Mouse (Mus musculus) cerebellum, adult 2 months (tissue): ENCODE results near the gene Ephx1. TPM values are rescaled to one million over a fixed set of nuclear protein-coding genes. Genes with fewer than 3 reads are reported as not detected.

Source experiments
- DNase-seq, 2 experiments: peaks; one replicate each; pipeline ENCODE4 v3.0.0; 2021
- H3K27ac ChIP-seq: fragments of 200-500 bp; 2 replicates; pipeline ENCODE4 v1.5.1; 2012; ENCODE audit warnings: low read length, control low read depth, inconsistent platforms; ENCODE audit not compliant: insufficient read depth
- H3K27me3 ChIP-seq: fragments of 200-500 bp; 2 replicates; pipeline ENCODE4 v1.6.1; 2012; ENCODE audit warnings: inconsistent platforms, mild to moderate bottlenecking, low read length, moderate library complexity; ENCODE audit not compliant: control insufficient read depth, insufficient read depth
- H3K4me1 ChIP-seq: fragments of 200-500 bp; 2 replicates; pipeline ENCODE4 v1.6.1; 2011; ENCODE audit warnings: low read length; ENCODE audit not compliant: control insufficient read depth, insufficient read depth
- H3K4me3 ChIP-seq: fragments of 200-500 bp; replicated peaks from 2 replicates; pipeline ENCODE3; 2011; ENCODE audit warnings: mild to moderate bottlenecking, low read depth, low read length, control low read depth; ENCODE audit not compliant: insufficient read depth
- CTCF ChIP-seq: fragments of 200-500 bp; IDR thresholded peaks from 2 replicates; pipeline ENCODE4 v1.5.1; 2011; ENCODE audit warnings: low read depth, mild to moderate bottlenecking, control low read depth, low read length, moderate library complexity, borderline replicate concordance; ENCODE audit not compliant: insufficient read depth
- POLR2A ChIP-seq: fragments of 200-500 bp; IDR thresholded peaks from 2 replicates; pipeline ENCODE4 v1.6.1; 2011; ENCODE audit warnings: low read length, control low read depth, borderline replicate concordance; ENCODE audit not compliant: insufficient read depth
- WGBS: fragments of 180-500 bp; shearing (Covaris S2); methylation state at CpG from one replicate; pipeline ENCODE4 v1.1.7; 2018; 5-methylcytosine and 5-hydroxymethylcytosine counted together
- polyA plus RNA-seq: library from polyadenylated mRNA; depleted of rRNA; stranded (reverse); fragments of >200 nt; gene quantifications from 2 replicates; pipeline ENCODE4 v1.2.3, GENCODE M21; 2012

Ephx1 gene
- polyA plus RNA-seq, 1 experiment, result 54.8 TPM

DNA sequence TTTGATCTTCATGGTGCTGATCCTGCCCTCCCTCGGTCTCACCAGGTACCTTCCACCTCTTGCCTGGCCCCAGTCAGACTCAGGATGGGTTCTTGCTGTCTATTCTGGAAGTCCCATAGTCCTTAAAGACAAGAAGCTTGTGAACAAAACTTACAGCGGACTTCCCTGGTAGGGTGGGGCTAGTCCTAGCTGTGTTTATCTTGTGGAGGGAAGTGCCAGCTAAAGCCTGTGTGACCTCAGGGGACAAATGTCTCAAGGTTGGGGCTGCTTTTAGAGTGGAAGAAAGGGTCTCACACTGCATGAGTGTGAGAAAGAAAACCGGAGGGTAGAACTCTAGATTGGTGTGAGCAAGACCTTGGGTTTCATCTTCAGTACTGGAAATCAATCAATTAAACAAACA, 54.9 kb downstream of the Ephx1 start:
- no peak for DNase-seq
- Histone ChIP-seq H3K27ac (no peak overlapping the region), H3K4me1 (no peaks in the 10 kb centered on the region), H3K27me3 (no peaks in the 10 kb centered on the region), H3K4me3 (no peak overlapping the region)
- WGBS, result 88% methylated on average over 3 of the region's 3 CpGs
- TF ChIP-seq POLR2A (no peak), CTCF (no peak)

GRCm38 (mm10) chr1:180958797-180959196, 61.9 kb downstream of the Ephx1 start:
- WGBS, result 58% methylated on average over 3 of the region's 3 CpGs

GRCm38 (mm10) chr1:180957989-180958388, 62.7 kb downstream of the Ephx1 start:
- no peak overlapping the region for H3K4me3 ChIP-seq

More at GRCm38 (mm10) chr1:180958797-180959196, 61.9 kb downstream of the Ephx1 start:
- Histone ChIP-seq H3K27ac (no peak overlapping the region), H3K27me3 (no peaks in the 10 kb centered on the region), H3K4me3 (no peak overlapping the region), H3K4me1 (no peaks in the 10 kb centered on the region)
- DNase-seq, result no peak
- TF ChIP-seq POLR2A (no peak), CTCF (no peak)

GRCm38 (mm10) chr1:180956973-180957381, 63.7 kb downstream of the Ephx1 start:
- TF ChIP-seq CTCF, result no peak
- no peak for TF ChIP-seq POLR2A
- WGBS, result 86% methylated on average over 8 of the region's 8 CpGs

More at GRCm38 (mm10) chr1:180957989-180958388, 62.7 kb downstream of the Ephx1 start:
- TF ChIP-seq CTCF (no peak), POLR2A (no peak)
- no peak for DNase-seq
- H3K4me1 ChIP-seq, result no peaks in the 10 kb centered on the region
- no peak overlapping the region for H3K27ac ChIP-seq
- WGBS, result 72% methylated on average over 3 of the region's 3 CpGs
- H3K27me3 ChIP-seq, result no peaks in the 10 kb centered on the region

DNA sequence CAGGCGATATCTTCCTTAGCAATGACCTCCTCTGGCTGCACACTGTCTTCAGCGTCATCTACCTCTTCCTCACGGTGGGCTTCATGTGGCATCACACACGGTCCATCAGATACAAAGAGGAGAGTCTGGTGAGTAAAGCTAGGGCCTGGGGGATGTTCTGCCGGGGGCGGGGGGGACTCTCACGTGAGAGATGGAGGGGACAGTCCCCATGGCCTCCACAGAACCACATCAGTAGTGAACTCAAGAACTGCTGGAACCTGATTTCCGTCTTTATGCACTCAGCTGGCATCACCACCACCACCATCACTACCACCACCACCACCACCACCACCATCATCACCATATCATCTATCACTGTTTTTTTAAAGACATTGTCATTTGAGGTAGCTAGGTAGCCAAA, 64.3 kb downstream of the Ephx1 start:
- H3K4me3 ChIP-seq, result no peak overlapping the region
- no peak for DNase-seq
- no peaks in the 10 kb centered on the region for H3K4me1 ChIP-seq
- H3K27ac ChIP-seq, result no peak overlapping the region
- TF ChIP-seq POLR2A (no peak), CTCF (no peak)
- WGBS, result 89% methylated on average over 8 of the region's 8 CpGs
- no peaks in the 10 kb centered on the region for H3K27me3 ChIP-seq

More at GRCm38 (mm10) chr1:180956973-180957381, 63.7 kb downstream of the Ephx1 start:
- Histone ChIP-seq H3K27me3 (no peaks in the 10 kb centered on the region), H3K27ac (no peak overlapping the region), H3K4me3 (no peak overlapping the region), H3K4me1 (no peaks in the 10 kb centered on the region)
- DNase-seq, result no peak

DNA sequence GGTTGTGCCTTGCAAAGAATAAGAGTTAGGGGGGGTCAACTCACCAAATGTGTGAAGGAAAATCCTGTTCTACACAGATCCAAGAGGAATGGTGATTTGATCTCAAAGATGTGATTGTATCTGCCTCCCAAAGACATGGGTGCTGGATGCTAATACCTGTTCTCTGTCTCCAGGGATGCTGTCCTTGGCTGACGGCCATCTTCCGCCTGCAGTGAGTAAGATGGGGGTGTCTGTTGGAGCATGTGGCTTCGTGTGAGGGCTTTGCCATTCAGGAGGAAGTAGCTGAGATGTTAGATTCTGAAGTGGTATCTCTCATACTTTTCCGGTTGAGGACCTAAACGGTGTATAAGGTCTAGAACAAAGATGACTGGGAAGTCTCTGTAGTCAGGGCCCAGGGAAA, 67.9 kb downstream of the Ephx1 start:
- Histone ChIP-seq H3K4me3 (no peak overlapping the region), H3K27ac (no peak overlapping the region), H3K27me3 (no peaks in the 10 kb centered on the region), H3K4me1 (no peaks in the 10 kb centered on the region)
- no peak for DNase-seq
- 73% methylated on average over 5 of the region's 5 CpGs for WGBS
- TF ChIP-seq CTCF, result no peak
- TF ChIP-seq POLR2A, result no peak

GRCm38 (mm10) chr1:180952085-180952746, 68.5 kb downstream of the Ephx1 start:
- Histone ChIP-seq H3K27me3 (no peaks in the 10 kb centered on the region), H3K27ac (no peak overlapping the region), H3K4me1 (no peaks in the 10 kb centered on the region), H3K4me3 (no peak overlapping the region)
- no peak for TF ChIP-seq CTCF
- no peak for TF ChIP-seq POLR2A
- 84% methylated on average over 6 of the region's 6 CpGs for WGBS
- DNase-seq, result no peak

DNA sequence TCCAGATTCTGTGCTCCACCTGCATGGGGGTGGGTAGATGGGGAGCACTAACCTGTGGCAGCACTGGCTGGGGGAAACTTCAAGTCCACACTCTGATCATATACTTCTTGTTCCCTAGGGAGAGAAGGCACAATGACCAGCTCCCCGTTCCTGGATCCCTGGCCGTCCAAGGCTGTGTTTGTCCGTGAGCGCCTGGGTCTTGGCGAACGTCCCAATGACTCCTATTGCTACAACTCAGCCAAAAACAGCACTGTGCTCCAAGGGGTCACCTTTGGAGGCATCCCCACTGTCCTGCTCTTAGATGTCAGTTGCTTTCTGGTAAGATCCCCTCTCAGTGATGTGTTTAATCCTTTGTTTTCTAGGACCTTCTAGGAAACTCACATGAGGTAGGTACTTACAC, 74.3 kb downstream of the Ephx1 start:
- TF ChIP-seq CTCF (no peak), POLR2A (no peak)
- WGBS, result 32% methylated on average over 6 of the region's 6 CpGs
- no peak for DNase-seq
- Histone ChIP-seq H3K27ac (no peak overlapping the region), H3K27me3 (no peaks in the 10 kb centered on the region), H3K4me1 (no peaks in the 10 kb centered on the region), H3K4me3 (no peak overlapping the region)
